Mouse (Mus musculus) adrenal gland (tissue): ENCODE data around the gene Olfr1029.
"Not testable (repeated sequence)": the region's sequence is repeated elsewhere in the genome, so short reads cannot be mapped to it uniquely, and the experiment has no call there.

Experiments
- intact Hi-C: fragments of 180-260 bp; cut with DNase I; formaldehyde crosslinking; loops from one replicate; pipeline ENCODE4 v1.15.1; 2025
- long read RNA-seq, 2 experiments: library from polyadenylated mRNA; unstranded; transcript quantifications; one replicate each; pipeline ENCODE4 v2.0.0; 2020; ENCODE audit warnings: borderline replicate concordance in 1 of 2; ENCODE audit not compliant: insufficient replicate concordance in 1 of 2

Olfr1029 gene
- long read RNA-seq, experiment 1: 0 reads
- long read RNA-seq, experiment 2: 0 reads

- intact Hi-C loops: no loop called here
Measured at GRCm38 (mm10) chr2:85973595-85973994, at the start of gene Olfr1029. Olfr1029 (plus strand) TSS chr2:85973895.

DNA sequence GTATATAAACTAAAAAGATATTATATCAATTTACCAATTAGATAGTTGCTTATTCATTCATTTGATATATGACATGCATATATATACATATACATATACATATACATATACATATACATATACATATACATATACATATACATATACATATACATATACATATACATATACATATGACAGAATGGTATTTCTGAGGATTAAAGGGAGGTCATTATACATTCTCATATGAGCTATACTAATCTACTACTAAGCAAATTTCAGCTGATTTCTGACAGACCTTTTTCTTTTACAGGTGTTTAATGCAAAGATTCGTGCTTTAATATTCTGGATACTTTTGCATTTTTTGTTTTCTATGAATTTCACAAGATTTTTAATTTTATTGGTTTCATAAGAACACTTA is 23.6 kb upstream of the Olfr1029 start, which contains the start of gene Olfr1028:
Olfr1028 (plus strand) TSS at position 301 of the 400 bp plus-strand sequence.
- intact Hi-C loops: no loop called here

GRCm38 (mm10) chr2:85978976-85979375 is 5.3 kb downstream of the Olfr1029 start, which contains the start of gene Olfr1030:
Olfr1030 (plus strand) TSS chr2:85979276.
- intact Hi-C loops: no loop called here

DNA sequence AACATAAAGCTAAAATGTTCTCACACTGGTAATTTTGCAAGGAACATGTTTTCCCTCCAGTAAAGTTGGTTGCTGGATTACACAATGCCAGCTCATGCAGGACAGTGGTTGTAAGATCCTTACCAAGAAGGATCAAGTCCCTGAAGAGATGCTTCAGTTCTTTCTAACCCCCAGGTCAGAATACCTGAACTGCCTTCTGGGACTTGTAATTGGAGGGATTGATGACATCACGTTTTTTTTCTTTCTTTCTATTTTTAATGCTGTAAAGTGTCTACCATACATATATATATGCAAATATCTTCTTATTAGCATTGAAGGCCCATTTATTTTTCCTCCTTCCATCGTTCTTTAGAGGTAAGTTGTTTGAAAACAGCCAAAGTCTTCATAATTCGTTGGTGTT is 16.3 kb downstream of the Olfr1029 start, which contains the start of gene Olfr1031:
Olfr1031 (plus strand) TSS at position 301 of the 400 bp plus-strand sequence.
- intact Hi-C loops: no loop called here

GRCm38 (mm10) chr2:86005240-86005639 is 31.5 kb downstream of the Olfr1029 start, which contains the start of gene Olfr1032:
Olfr1032 (plus strand) TSS chr2:86005540.
- intact Hi-C loops: no loop called here

DNA sequence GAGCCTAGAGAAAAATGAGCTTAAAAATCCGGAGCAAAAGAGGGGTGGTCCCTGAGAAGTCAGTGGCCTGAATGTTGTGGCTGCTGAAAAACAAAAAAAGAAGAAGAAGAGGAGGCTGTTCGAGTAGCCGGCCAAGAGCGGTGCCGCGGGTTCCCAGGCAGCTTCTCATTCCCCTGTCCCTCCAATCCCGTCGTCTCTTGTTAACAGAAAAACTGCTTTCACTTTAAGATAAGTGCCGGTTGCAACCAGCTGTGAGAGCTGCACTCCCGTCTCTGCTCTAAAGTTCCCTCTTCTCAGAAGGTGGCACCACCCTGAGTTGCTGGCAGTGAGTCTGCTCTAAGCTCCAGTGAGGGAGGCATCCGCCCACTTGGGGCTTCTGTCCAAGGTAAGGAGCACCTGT is 46.7 kb downstream of the Olfr1029 start, which contains the start of gene Olfr1033:
Olfr1033 (plus strand) TSS at position 228 of the 400 bp plus-strand sequence.
- intact Hi-C loops: not testable (repeated sequence)

DNA sequence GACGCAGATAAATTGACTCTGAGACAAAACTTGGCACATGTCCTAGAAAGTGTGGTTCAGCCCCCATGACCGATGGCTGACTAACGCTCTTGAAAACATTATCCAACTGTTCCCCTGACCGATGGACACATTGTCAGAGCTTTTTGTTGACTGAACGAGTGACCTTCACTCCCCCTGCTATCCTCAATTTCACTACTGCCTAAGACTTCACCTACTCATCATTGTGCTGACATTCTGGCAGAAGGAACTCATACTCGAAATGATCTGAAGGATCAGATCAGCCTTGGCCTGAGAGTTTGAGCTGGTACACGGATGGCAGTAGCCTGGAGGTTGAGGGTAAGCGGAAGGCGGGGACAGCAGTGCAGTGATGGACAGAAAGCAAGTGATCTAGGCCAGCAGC is 47.8 kb downstream of the Olfr1029 start:
- intact Hi-C loops: not testable (repeated sequence)
